Mouse (Mus musculus) adrenal gland, postnatal 36 days (tissue): ENCODE measurements at regions not wholly inside any gene's neighbourhood (a gene's known extent, or its start where the extent isn't known, plus 50 kb on each side); places are given as distances from the start of the nearest gene placed in this dataset.

Experiments used
- DNase-seq, 2 experiments: peaks; one replicate each; pipeline ENCODE4 v3.0.0; 2021; ENCODE audit warnings: mixed read lengths in 1 of 2

DNA sequence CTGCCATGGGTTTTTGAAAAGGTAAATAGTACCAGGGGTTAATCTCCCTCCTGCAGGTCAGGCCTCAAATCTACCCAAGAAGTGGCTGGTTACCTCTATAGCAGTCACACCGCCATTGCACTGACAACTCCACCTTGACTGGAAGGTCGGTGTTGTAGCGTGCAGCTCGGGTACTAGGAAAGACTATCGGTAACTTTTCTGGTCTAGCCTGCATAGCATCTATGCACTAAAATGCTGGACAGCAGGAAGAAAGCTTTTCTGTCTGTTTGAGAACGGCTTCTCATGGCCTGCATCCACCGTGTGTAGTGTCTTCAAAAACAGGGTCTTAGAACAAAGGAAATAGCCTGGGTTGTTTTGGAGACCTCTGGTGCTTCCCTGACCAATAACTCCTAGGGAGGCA lies 88.8 kb downstream of the Bms1 start:
- DNase-seq = no peak

DNA sequence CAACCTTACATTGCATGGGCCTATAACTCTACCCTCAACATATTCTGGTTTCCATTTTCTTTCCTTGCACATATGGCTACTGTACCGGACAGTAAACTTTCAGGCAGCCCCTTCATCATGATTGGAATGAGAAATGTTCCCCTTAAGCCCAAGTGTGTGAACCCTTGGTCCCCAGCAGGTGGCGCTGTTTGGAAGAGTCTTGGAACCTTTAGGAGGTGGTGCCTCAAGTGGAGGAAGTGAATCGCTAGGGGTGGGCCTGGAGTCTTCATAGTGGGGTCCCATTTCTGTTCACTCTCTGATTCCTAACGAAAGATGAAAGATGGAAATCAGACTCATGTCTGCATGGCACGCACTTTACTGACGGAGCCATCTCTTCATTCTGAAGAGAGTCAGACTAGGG lies 91.8 kb downstream of the Bms1 start:
- peak in 1 of 2 experiments; percentile 17 for DNase-seq

DNA sequence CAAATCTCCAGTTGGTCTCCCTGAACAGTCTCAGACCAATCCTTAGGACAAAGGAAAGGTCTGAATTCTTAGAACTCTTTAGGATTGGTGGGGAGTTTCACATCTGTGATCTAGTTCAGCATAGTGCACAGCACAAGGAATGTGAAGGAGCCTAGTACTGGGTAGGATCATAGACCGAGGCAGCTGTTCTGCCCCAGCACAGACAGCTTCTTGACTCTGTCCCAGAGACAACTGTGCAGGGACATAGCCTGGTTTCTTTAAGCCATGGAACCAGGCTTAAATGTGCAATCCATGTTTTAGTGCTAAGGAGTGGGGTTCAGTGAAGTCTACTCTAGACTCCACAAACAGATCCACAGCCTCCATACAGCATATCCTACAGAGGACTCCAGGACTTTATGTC lies 93.6 kb downstream of the Bms1 start:
- DNase-seq = no peak

DNA sequence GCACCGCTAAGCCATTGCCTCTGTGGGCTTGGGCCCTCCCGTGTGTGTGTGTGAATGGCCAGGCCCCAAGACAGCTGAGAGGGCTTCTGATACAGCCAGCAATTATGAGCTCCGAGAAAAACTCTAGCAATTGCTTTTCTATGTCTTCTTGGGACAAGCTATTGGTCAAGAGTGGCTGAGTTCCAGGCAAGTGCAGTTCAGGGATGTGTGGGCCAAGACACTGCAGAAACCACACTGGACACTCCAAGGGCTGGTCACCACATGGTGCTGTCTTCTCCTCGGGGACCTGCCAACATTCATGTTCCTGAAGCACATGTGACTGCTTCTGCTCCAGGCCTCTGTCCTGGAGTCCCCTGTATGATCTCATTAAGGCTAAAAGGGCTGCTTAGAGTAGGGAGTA lies 94.7 kb downstream of the Bms1 start:
- DNase-seq = no peak

DNA sequence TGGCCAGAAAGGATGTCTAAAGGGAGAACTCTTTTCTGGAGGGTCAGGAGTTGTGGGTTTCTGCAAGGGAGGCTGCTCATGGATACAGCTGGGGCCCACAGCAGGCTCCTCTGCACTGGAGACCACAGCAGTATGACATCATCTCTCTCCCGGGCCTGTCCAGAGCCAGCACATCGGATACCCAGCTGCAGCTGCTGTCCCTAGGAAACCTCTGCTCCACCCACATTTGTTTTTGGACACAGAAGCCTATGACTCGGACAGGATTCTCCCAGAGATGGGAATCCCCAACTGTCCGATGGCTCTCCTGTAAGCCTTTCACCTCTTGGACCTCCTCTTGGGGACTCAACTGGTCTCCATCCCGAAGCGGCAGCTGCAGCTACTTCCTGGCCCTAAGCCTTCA lies 96.2 kb downstream of the Bms1 start:
- no peak for DNase-seq

DNA sequence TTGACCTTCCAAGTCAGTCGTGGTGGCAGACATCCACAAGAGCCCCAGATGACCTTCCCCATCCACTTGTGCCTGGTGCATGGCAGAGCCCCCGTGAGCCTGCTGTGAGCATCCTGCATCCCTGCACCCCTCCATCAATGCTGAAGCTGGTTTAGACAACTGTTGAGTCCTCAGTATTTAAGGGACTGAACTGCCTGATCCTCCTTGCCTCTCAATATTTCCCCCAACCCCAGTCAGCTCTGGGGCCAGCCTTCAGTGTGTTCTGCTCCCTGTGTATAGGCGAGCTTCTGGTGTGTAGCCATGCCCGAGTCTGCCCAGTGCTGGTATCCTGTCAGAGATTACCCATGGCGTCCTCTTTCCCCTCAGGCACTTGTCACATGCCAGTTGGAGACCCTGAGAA lies 96.6 kb downstream of the Bms1 start:
- DNase-seq = no peak

DNA sequence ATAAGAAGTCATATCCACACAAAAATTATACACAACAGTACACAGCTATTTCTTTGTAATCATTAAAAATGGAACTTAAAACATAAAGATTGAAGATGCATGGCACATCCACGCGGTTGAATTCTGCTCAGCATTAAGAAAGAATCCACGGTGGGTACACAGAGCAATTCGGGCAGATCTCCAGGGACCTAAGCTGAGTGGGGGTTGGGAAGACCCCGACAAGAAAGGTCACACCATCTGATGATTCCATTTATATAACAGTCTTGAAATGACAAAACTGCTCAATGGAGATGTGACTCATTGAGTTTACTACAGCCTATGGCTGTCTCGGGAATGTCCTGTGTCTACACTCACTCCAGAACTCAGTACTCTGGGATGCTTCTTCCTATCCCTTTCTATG lies 97.2 kb downstream of the Bms1 start:
- no peak for DNase-seq

DNA sequence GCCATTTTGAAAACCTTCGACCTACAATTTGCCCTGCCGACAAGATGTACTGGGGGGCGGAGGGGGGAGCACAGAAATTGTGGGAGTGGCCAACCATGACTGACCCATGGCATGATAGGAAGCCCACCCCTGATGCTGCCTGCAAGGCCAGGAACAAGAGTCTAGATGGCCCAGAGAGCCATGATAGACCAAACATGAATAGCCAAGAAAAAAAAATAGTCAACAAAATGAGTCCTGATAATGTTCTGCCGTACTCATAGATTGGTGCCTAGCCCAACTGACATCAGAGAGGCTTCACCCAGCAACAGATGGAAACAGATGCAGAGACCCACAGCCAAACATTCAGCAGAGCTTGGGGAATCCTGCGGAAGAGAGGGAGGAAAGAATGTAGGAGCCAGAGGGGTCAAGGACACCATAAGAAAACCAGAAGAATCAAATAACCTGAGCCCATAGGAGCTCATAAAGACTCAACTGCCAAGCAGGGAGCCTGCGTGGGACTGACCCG lies 99.2 kb downstream of the Bms1 start:
- no peak for DNase-seq

DNA sequence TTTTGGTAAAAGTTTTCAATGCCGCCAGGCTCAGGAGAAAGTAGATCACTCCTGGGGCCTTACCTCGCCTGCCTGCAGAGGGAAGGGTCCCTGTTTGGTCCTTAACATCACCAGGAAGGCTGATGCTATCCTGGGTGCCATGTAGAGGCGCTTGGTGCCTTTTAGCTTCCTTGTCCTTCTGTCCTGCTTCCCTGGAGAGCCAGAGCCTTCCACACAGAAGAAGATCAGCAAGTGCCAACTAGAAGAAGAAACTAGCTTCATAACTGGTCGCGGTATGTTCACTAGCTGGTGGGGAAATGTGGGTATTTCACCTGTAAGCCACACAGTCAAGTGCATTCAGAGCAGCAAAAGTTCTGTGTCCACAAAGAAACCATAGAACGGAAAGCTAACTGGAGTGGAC lies 103.4 kb downstream of the Bms1 start:
- no peak for DNase-seq

DNA sequence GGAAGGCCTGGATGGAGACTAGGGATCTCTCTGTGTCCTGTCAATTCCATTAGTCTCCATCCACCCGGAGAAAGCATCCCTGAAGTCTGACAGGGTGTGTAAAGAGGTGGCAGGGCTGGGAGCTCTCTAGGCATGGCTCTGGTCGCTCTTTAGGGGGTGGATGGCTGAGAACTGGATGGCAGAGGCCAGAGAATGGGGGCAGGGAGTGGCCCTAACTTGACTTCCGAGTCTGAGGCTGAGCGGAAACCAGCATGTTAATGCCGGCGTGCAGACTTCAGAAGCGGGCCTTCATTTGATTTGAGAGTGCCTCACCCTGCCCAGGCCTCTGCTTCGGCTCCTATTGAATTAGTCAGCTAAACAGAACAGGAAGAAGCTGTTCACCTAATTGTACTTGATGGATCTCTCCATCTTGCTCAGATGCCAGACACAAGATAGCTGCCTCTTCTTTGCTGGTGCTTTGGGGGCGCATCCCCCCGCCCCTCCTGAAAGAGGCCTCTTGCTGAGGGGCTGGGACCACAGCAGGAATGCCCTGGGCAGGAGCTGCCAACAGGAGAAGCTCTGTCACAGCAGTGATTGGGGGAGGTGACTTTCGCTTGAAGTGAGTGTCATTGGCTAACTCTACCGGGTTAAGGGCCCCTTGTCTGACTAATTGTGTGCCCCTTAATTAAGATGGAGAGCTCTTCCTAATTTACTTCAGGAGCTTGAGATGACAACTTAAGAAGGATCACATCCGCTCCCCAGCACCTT lies 104.2 kb downstream of the Bms1 start:
- DNase-seq = no peak

DNA sequence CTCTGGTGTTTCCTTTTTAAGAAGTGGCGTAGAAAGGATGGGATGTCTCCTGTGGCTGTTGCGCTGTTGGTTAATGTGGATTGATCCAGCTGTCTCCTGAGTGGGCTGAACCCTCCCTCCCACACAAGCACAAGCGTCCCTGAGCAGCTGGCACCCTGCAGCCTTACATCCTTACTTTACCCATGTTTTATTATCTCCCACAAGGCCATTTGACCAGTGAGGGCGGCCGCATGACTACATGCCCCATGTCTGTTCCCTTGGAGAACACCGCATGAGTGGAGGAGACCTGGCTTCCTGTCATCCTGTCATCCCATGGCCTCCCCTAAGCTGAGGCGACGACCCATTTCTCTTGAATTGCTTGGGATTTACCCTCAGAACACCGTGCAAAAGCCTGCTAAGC lies 108.2 kb downstream of the Bms1 start:
- DNase-seq = peak in 1 of 2 experiments; percentile 25

DNA sequence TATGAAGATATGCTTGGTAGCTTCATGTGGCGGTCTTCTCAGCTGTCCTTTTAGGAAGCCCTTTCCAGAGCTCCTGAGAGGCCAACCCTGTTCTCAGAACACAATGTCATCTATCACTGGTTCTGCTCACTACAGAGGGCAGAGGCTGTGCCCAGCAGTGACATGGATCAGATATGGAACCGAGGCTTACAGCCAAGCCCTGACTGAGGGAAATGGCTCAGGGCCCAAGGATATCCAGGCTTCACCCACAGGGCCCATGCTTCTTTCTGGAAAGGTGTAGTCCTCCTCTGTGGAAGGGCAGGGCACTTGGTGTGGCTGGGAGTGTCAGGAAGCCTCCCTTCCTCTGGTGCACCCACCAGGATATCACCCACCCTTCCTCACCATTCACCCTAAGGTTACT lies 109.4 kb downstream of the Bms1 start:
- peak; percentile 69 to 70 for DNase-seq

DNA sequence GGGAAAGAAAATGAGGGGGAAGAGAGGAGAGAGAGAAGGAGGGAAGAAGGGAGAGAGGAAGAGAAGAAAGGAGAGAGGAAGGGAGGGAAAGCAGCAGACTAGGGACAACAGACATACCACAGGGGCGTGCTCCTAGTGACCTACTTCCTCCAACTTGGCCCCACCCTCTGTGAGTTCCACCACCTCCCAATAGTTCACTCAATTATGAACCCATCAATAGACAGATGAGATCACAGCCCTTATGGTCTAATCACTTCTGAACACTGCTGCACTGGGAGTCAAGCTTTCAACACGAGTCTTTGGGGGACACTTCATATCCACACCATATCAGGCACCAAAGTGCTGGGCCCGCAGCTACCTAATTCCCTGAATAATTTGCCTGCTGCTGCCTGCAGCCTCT lies 110.7 kb downstream of the Bms1 start:
- no peak for DNase-seq

DNA sequence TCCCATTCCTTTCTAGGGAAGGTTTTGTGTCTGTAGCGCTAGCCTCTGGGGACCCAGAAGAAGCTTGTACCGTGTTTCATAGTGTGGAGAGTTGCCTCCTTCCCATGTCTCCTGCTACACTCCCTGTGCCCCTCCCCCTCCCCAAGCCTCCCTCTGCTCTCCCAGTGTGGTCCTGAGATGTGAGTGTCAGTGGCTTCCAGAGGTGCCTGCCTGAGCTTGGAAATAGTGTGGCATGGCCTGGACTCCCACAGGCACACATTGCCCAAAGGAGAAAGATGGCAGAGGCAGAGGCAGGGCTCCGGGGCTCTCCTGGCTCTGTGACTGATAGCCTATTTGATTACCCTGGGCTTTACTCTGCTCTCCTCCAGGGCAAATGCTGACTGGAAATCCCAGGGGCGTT lies 110.0 kb upstream of the Ret start:
- no peak for DNase-seq

DNA sequence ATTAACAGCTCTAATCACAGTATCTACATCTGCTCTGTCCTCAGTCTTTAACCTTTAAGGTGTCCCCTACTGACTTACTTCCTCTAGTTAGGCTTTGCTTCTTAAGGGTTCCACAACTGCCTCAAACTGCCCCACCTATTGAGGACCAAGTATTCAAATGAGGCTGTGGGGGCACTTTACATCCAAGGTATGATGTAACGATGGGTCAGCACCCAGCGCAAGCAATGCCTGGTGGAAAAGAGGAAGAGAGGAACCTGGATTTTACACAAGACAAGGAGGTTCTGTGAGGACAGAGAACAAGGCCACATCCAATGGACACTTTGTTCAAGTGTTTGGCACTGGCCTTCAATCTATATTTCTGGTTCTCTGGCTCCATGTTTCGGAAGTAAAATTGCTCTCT lies 107.7 kb upstream of the Ret start:
- no peak for DNase-seq

DNA sequence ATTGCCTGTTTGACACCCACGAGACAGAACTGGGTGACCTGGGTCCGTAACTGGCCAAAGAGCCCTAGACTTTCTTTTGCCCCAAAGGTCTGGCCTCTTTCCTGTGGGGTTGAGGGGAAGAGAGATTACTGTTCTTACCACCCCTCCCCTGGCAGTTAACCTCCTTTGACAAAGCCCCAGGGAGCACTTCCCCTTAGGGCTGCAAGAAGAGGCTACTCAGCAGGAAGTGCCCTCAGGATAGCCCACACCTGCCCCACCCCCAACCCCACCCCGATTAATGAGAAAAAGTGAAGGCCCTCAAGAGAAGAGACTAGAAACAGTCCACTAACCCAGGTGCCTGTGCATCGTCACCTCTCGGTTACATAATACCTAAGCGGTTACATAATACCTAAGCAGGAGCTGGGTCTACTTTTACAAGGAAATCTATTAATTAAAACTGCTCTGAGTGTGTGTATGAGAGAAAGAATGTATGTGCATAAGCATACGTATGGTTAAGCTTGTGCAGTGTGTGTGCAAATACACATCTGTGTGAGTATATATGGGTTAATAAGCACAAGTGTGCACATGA lies 105.3 kb upstream of the Ret start:
- no peak for DNase-seq

DNA sequence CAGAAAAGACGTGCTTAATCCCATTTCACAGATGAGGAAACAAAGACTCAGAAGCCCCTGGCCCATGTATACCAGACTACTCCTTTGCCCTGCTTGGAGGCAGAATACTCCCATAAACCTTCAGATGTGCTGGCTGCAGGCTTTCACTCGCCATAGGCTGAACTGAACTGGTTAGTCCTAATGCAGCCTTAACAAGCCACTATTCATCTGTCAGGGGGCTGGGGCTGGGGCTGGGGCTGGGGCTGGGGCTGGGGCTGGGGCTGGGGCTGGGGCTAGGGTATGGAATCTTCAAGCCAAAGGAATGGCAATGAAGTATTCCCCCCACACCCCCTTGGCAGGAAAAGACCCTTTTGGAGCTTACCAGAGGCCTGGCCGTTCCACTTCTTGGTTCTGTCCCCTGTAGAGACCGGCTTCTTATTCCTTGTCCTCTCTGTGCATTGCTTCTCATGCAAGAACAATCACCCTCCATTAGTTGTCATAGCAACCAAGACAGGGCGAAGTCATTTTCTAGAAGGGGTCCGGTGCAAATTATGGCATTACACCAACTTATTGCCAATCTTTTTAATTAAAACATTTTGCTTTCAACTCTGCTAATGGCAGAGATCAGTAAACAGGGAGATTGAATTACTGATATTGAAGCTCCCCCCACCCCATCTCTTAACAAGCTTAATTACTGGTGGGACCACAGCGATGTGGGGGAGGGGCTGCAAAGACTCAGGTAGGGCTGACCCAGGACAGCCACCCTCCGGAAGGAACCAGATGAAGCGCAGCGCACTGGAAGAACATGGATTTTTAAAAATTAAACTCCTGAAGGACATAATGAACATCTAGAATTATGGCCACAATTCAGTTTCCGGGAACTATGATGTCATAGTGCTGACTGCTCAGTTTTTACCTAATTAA lies 104.6 kb upstream of the Ret start:
- no peak for DNase-seq

DNA sequence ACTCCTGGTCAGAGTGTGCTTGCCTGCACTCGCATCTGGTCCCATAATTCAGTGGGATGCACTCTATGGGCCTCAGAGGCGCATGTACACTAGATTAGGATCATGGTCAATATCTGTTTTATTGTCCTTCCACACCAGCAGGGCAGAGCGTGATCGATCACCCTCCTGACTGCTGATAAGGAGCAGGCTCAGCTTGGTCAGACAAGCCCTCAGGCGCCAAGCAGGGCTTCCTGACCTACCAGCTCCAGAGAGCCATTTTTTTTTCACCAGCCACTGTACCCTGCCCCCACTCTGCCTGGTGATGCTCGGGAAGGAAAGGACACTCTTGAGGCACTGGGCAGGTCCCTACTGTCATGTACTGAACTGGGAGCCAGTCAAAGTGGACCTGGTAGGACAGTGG lies 103.3 kb upstream of the Ret start:
- DNase-seq = peak in 1 of 2 experiments; percentile 14

DNA sequence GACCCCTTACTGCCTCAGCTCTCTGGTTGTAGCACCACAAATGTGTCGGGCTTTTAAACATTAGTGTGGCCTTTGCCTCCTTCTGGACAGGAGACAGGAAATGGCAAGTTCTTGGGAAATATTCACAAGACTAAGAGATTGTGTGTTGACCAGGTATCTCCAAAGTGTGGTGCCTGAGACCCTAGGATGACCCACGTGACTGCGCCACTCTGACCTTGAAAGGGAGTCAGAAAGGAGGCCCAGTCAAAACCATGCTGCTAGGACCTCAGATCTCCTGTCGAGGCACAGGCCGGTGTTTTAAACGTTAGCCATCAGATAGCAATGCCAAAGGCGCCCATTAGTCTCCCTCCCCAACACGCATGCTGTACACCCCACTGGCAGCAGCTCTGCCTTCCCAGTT lies 100.1 kb upstream of the Ret start:
- no peak for DNase-seq

DNA sequence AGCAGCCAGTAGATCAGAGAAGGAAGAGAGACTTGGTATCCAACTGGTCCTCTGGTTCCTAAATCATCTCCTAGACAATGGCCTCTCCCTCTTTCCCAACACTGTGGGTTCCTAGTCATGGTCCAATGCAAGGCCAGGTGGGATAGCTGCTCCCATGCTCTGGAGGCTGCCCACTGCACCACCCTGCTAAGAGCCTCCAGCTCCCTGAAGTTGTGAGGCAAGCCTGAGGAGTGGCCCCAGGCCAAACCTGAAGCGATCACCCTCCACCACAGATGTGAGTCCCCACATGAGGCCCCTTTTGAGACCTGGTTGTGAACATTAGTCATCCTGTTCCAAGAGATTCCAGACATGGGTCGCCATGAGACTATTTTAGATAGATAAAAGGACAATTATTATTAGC lies 96.5 kb upstream of the Ret start:
- no peak for DNase-seq

DNA sequence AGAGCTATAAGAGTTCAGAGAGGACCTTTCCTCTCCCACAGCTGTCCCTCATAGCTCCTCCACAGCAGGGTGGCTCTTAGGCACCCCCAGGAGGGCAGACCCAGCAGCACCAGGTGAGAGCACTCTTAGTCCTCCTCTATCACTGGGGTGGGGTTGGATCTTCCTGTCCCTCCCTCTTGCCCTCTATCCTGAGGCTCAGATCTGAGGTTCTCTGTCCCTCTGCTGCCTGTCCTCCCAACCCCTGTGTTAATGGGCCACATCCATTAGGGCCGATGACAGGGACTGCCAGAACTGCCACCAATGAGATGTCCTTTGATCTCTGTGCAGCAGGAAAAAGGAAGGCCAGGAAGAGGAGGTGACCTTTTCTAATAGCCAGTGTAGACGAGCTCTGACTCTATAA lies 95.4 kb upstream of the Ret start:
- DNase-seq = no peak

DNA sequence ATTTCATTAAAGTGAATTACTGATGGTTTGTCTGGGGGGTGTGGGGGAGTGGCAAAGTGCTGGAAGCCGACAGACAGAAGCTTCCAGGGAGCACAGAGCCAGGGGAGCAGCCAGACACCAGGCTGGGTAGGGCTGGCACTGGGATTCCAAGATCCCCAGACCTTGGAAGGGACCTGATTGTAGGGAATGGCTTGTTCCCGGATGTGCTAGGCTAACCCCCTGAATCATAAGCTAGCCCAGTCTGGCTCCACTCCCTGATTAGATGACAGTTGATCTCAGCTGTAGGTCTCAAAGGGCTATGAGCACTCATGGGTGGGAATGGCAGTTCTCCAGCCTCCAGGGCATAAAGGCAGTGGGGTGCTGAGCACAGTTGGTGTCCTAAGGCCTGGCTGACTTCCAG lies 94.8 kb upstream of the Ret start:
- DNase-seq = no peak

DNA sequence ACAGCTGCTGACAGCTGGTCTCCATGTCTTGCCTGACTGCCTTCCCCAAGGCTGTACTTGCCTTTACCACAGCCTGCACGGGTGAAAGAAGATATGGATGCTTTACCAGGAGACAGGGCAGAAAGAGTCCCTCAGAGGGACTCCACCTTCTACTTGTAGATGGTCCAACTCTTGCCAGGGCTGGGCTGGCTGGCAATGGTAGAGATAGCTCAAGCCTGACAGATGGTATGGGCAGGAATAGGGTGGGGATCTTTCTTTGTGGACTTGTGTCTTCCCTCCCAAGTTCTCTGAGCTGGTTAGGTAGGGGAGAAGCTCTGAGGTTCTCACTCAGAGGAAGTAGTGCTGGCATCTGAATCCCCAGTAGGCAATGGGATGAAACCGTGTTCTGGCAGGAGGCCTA lies 93.9 kb upstream of the Ret start:
- no peak for DNase-seq
